Mouse (Mus musculus): Measurements from ENCODE around the gene Rab22a.

DNA sequence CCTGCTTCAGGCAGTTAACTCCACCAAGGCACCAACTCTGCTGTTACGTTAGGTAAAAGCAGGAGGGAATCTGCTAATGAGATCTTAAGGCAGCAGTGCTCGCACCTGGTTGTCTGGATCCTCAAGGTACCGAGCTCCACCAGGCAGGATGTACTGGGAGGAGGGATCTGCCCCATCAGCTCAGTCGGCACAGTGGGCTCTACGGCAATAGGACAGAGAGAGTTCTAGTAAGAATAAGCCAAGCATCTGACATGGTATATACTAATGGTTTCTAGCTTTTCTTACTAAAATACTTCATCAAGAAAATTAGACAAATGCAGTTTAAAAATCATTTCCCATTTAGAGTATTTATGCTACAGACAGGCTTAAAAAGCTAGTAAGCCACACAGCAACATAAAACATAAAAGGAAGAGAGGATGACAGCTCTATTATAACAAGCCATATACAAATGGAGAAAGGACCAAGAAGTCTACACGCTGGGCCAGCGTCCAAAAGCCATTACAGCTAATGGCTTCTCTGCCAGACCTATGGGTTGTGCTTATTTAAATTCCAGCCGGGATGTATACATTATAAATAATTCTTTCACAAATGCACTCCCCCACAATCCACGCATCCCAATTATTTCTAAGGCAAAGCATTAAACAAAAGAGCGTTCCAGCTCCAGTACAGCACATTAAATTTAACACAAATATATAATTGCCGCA, 44.0 kb upstream of the Rab22a start:
- TF ChIP-seq CTCF (IDR thresholded peaks at IDR 0.05; ENCODE audit: low read depth) (no peak), EP300 (IDR thresholded peaks at IDR 0.05; ENCODE audit: low read depth) (no peak)

All from liver, postnatal 0 days (tissue).